Mouse (Mus musculus): Measurements from ENCODE around the gene Mical2.

- TF ChIP-seq CTCF (conservative IDR thresholded peaks at IDR 0.05; ENCODE audit: low read length) (no peak), NANOG (IDR thresholded peaks at IDR 0.05; ENCODE audit: borderline replicate concordance, low read length) (no peak)
Measured at GRCm38 (mm10) chr7:112224854-112225253, 802 bp upstream of the Mical2 start.

Measured in E14TG2a.4 (cell line).